Mouse (Mus musculus) testis, adult 2 months (tissue): Measurements from ENCODE around the gene Nek4. TPM values are rescaled to one million over a fixed set of nuclear protein-coding genes. Genes with fewer than 3 reads are reported as not detected.
A peak's percentile ranks its signal among the peaks of the same experiment; 100 is the strongest.

Experiments
- H3K27ac ChIP-seq: fragments of 200-500 bp; 2 replicates; pipeline ENCODE4 v1.5.1; 2012; ENCODE audit warnings: low read depth, low read length; ENCODE audit not compliant: control insufficient read depth, insufficient read depth
- H3K27me3 ChIP-seq: fragments of 200-500 bp; 2 replicates; pipeline ENCODE4 v1.6.1; 2012; ENCODE audit warnings: mild to moderate bottlenecking, low read length, moderate library complexity; ENCODE audit not compliant: control insufficient read depth, insufficient read depth
- H3K36me3 ChIP-seq: fragments of 200-500 bp; 2 replicates; pipeline ENCODE4 v1.6.1; 2012; ENCODE audit warnings: mild to moderate bottlenecking, low read length; ENCODE audit not compliant: control insufficient read depth, insufficient read depth
- H3K4me1 ChIP-seq: fragments of 200-500 bp; 2 replicates; pipeline ENCODE4 v1.6.1; 2012; ENCODE audit warnings: low read length; ENCODE audit not compliant: control insufficient read depth, insufficient read depth
- H3K4me3 ChIP-seq: fragments of 200-500 bp; 2 replicates; pipeline ENCODE4 v1.5.1; 2012; ENCODE audit warnings: low read depth, mild to moderate bottlenecking, low read length, moderate library complexity, mixed read lengths; ENCODE audit not compliant: control insufficient read depth
- CTCF ChIP-seq: fragments of 200-500 bp; IDR thresholded peaks from 2 replicates; pipeline ENCODE4 v1.5.1; 2012; ENCODE audit warnings: low read depth, mild to moderate bottlenecking, inconsistent platforms, low read length, moderate library complexity; ENCODE audit not compliant: control insufficient read depth, insufficient read depth, insufficient replicate concordance
- POLR2A ChIP-seq: fragments of 200-500 bp; IDR thresholded peaks from 2 replicates; pipeline ENCODE4 v1.6.1; 2012; ENCODE audit warnings: low read depth, mild to moderate bottlenecking, inconsistent platforms, low read length, moderate library complexity; ENCODE audit not compliant: control insufficient read depth
- polyA plus RNA-seq: library from polyadenylated mRNA; depleted of rRNA; stranded (reverse); fragments of >200 nt; gene quantifications from 2 replicates; pipeline ENCODE4 v1.2.3, GENCODE M21; 2012; rRNA removed

Gene Nek4
- polyA plus RNA-seq, 1 experiment: 33.4 TPM

- Histone ChIP-seq H3K36me3 (peaks cover 1% of the 10 kb centered on the region; the same call in 1 of the 2 replicates), H3K4me1 (peaks cover 6% of the 10 kb centered on the region; the same call in 1 of the 2 replicates), H3K27me3 (no peaks in the 10 kb centered on the region), H3K27ac (peak overlapping the region; percentile 93), H3K4me3 (peak overlapping the region; percentile 96)
- TF ChIP-seq CTCF: no peak
- no peak for TF ChIP-seq POLR2A
Measured at GRCm38 (mm10) chr14:31019331-31020205, 68.4 kb downstream of the Nek4 start.

DNA sequence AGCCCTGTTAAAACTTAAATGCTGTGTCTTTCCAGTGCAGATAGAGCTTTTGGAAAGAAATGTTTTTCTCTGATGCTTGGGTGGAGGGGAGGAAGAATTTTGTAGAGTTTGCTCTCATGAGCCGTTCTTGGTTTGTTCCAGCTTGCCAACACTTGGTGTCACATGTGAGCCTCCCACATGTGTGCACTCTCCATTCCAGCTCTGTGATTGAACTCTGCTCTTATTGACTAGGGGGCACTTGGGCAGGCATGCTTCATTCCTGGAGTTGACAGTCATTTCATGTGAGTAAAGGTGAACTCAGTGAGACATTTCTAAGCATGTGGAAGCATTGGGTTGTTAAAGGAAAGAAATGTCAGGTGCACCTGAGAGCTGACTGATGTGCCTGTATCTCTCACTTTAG is 71.4 kb downstream of the Nek4 start:
- Histone ChIP-seq H3K27me3 (no peaks in the 10 kb centered on the region), H3K4me3 (no peak overlapping the region), H3K4me1 (peaks cover 6% of the 10 kb centered on the region; the same call in 1 of the 2 replicates), H3K36me3 (peaks cover 1% of the 10 kb centered on the region; the same call in 1 of the 2 replicates), H3K27ac (no peak overlapping the region)
- TF ChIP-seq POLR2A (no peak), CTCF (no peak)

DNA sequence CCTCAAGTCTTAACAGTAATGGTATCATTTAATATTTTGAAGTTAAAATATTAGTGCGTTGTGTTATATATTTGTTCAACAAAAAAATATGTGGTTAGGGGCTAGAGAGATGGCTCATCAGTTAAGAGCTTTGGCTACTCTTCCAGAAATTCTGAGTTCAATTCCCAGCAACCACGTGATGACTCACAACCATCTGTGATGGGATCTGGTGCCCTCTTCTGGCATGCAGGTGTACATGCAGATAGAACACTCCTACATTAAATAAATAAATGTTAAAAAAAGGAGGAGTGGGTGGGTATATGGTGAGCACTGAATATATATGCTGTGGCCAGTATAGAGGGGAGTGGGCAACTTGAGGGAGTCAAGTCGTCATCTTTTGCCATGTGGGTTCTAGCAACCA is 74.6 kb downstream of the Nek4 start:
- peaks cover 1% of the 10 kb centered on the region; the same call in 1 of the 2 replicates for H3K36me3 ChIP-seq
- H3K4me1 ChIP-seq: no peaks in the 10 kb centered on the region
- H3K4me3 ChIP-seq: no peak overlapping the region
- no peak overlapping the region for H3K27ac ChIP-seq
- TF ChIP-seq CTCF (no peak), POLR2A (no peak)
- no peaks in the 10 kb centered on the region for H3K27me3 ChIP-seq

Other genes with a start within 250 kb of the Nek4 start
- gene Sfmbt1, start 236.5 kb upstream of the Nek4 start, polyA plus RNA-seq: 21.5 and 25.6 TPM in 2 replicates
- 3.6 and 3.7 TPM in 2 replicates for gene Tmem110, start 125.8 kb upstream of the Nek4 start, polyA plus RNA-seq
- 1.3 and 1.7 TPM in 2 replicates for gene Mustn1, start 72.2 kb upstream of the Nek4 start, polyA plus RNA-seq
- gene Itih4, start 64.9 kb upstream of the Nek4 start, polyA plus RNA-seq: 0.07 and 0.21 TPM in 2 replicates
- 0.36 and 0.66 TPM in 2 replicates for gene Itih3, start 27.6 kb upstream of the Nek4 start, polyA plus RNA-seq
- gene Itih1, start 8.1 kb upstream of the Nek4 start, polyA plus RNA-seq: not detected in 2 replicates
- 170 and 200 TPM in 2 replicates for gene Glt8d1, start 50.0 kb downstream of the Nek4 start, polyA plus RNA-seq
- gene Spcs1, start 50.3 kb downstream of the Nek4 start, polyA plus RNA-seq: 613 and 684 TPM in 2 replicates
- gene Pbrm1, start 67.8 kb downstream of the Nek4 start, polyA plus RNA-seq: 8.3 and 8.5 TPM in 2 replicates
- gene Gnl3, start 67.8 kb downstream of the Nek4 start, polyA plus RNA-seq: 16.2 and 18.1 TPM in 2 replicates
- gene Smim4, start 177.6 kb downstream of the Nek4 start, polyA plus RNA-seq: 8.9 and 11.8 TPM in 2 replicates
- gene Nt5dc2, start 179.7 kb downstream of the Nek4 start, polyA plus RNA-seq: 24.4 and 27.4 TPM in 2 replicates
- gene Stab1, start 217.3 kb downstream of the Nek4 start, polyA plus RNA-seq: 8.0 and 9.2 TPM in 2 replicates